Mouse (Mus musculus) stomach, postnatal 0 days (tissue): ENCODE measurements around the gene Lexm.

Experiments used
- CTCF ChIP-seq: IDR thresholded peaks from 2 replicates; pipeline ENCODE4 v1.5.1; 2016; ENCODE audit warnings: antibody characterized with exemption, low read depth, mild to moderate bottlenecking, moderate library complexity
- EP300 ChIP-seq: optimal IDR thresholded peaks from 2 replicates; pipeline ENCODE3; 2016; ENCODE audit warnings: antibody characterized with exemption

GRCm38 (mm10) chr4:106590871-106591270 lies 26.2 kb downstream of the Lexm start:
- no peak for TF ChIP-seq CTCF
- no peak for TF ChIP-seq EP300
